Mouse (Mus musculus) MEL (cell line): ENCODE data around the gene Gnaq. TPM values are rescaled to one million over a fixed set of nuclear protein-coding genes. Genes with fewer than 3 reads are reported as not detected.
A peak's percentile ranks its signal among the peaks of the same experiment; 100 is the strongest.

Experiments used
- DNase-seq: peaks from one replicate; pipeline ENCODE4 v3.0.0; 2011; ENCODE audit warnings: low read depth, low spot score
- H3K27ac ChIP-seq: 2 replicates; pipeline ENCODE4 v1.5.1; 2012; ENCODE audit warnings: low read depth, mild to moderate bottlenecking, control low read depth, low read length, moderate library complexity; ENCODE audit not compliant: control insufficient read depth
- H3K27me3 ChIP-seq, 2 experiments: fragments of 150-350 bp in 1 of 2; sonication (generic) in 1 of 2; 2 replicates each; pipeline ENCODE4 v1.6.1; 2012; ENCODE audit warnings: low read length in 2 of 2, mild to moderate bottlenecking in 2 of 2, improper control_type of control experiment in 1 of 2, moderate library complexity in 1 of 2; ENCODE audit not compliant: insufficient read depth in 2 of 2, control insufficient read depth in 1 of 2
- H3K36me3 ChIP-seq, 2 experiments: 2 replicates each; pipeline ENCODE4 v1.6.1; 2012 to 2014; ENCODE audit warnings: low read length in 2 of 2, improper control_type of control experiment in 1 of 2, inconsistent platforms in 1 of 2, mild to moderate bottlenecking in 1 of 2; ENCODE audit not compliant: insufficient read depth in 2 of 2, control insufficient read depth in 1 of 2
- H3K4me1 ChIP-seq, 2 experiments: fragments of 150-350 bp in 1 of 2; sonication (generic) in 1 of 2; 2 replicates each; pipeline ENCODE4 v1.6.1; 2012; ENCODE audit warnings: low read length in 2 of 2, improper control_type of control experiment in 1 of 2, mild to moderate bottlenecking in 1 of 2; ENCODE audit not compliant: insufficient read depth in 2 of 2, control insufficient read depth in 1 of 2
- H3K4me3 ChIP-seq, 2 experiments: fragments of 150-350 bp in 1 of 2; sonication (generic) in 1 of 2; 2 replicates each; pipeline ENCODE4 v1.5.1; 2012; ENCODE audit warnings: low read depth in 2 of 2, low read length in 2 of 2, mild to moderate bottlenecking in 2 of 2, moderate library complexity in 2 of 2, control low read depth in 1 of 2, improper control_type of control experiment in 1 of 2; ENCODE audit not compliant: control insufficient read depth in 1 of 2, insufficient read depth in 1 of 2
- H3K79me2 ChIP-seq: 2 replicates; pipeline ENCODE4 v1.6.1; 2012; ENCODE audit warnings: mild to moderate bottlenecking, low read length, moderate library complexity; ENCODE audit not compliant: control insufficient read depth, poor library complexity, insufficient read depth
- H3K9ac ChIP-seq: 2 replicates; pipeline ENCODE4 v1.6.1; 2012; ENCODE audit warnings: low read depth, mild to moderate bottlenecking, control low read depth, low read length, moderate library complexity; ENCODE audit not compliant: control insufficient read depth, poor library complexity, severe bottlenecking
- H3K9me3 ChIP-seq: fragments of 150-350 bp; sonication (generic); replicated peaks from 2 replicates; pipeline ENCODE4 v1.6.1; 2012; ENCODE audit warnings: mild to moderate bottlenecking, low read length, improper control_type of control experiment, moderate library complexity; ENCODE audit not compliant: insufficient read depth
- BHLHE40 ChIP-seq: IDR thresholded peaks from 2 replicates; pipeline ENCODE4 v1.6.1; 2012; ENCODE audit warnings: low read depth, mild to moderate bottlenecking, inconsistent platforms, low read length, improper control_type of control experiment, borderline replicate concordance
- CHD2 ChIP-seq: IDR thresholded peaks from 2 replicates; pipeline ENCODE4 v1.6.1; 2011; ENCODE audit warnings: low read length, improper control_type of control experiment
- CTCF ChIP-seq, 3 experiments: IDR thresholded peaks in 2 of 3; conservative IDR thresholded peaks in 1 of 3; 2 replicates each; pipeline ENCODE4 v1.5.1; 2011 to 2012; ENCODE audit warnings: low read length in 3 of 3, low read depth in 2 of 3, mild to moderate bottlenecking in 2 of 3, improper control_type of control experiment in 1 of 3, inconsistent platforms in 1 of 3, mixed read lengths in 1 of 3, moderate library complexity in 1 of 3; ENCODE audit not compliant: control insufficient read depth in 1 of 3, insufficient read depth in 1 of 3, poor library complexity in 1 of 3, severe bottlenecking in 1 of 3
- E2F4 ChIP-seq: IDR thresholded peaks from 2 replicates; pipeline ENCODE4 v1.6.1; 2011; ENCODE audit warnings: low read depth, low read length, improper control_type of control experiment, borderline replicate concordance
- ELF1 ChIP-seq: IDR thresholded peaks from 2 replicates; pipeline ENCODE4 v1.6.1; 2014; ENCODE audit warnings: low read depth, mild to moderate bottlenecking, inconsistent platforms, low read length, improper control_type of control experiment, moderate library complexity
- MYC ChIP-seq: IDR thresholded peaks from 2 replicates; pipeline ENCODE4 v1.6.1; 2011; ENCODE audit warnings: low read depth, mild to moderate bottlenecking, low read length, improper control_type of control experiment, moderate library complexity
- POLR2A ChIP-seq, 2 experiments: IDR thresholded peaks; 2 replicates each; pipeline ENCODE4 v1.6.1; 2011 to 2012; ENCODE audit warnings: low read length in 2 of 2, mild to moderate bottlenecking in 2 of 2, control low read depth in 1 of 2, improper control_type of control experiment in 1 of 2, low read depth in 1 of 2, moderate library complexity in 1 of 2; ENCODE audit not compliant: control insufficient read depth in 1 of 2, insufficient read depth in 1 of 2, poor library complexity in 1 of 2
- POLR2AphosphoS2 ChIP-seq: IDR thresholded peaks from 2 replicates; pipeline ENCODE4 v1.6.1; 2011; ENCODE audit warnings: low read length, improper control_type of control experiment
- RAD21 ChIP-seq: IDR thresholded peaks from 2 replicates; pipeline ENCODE4 v1.6.1; 2011; ENCODE audit warnings: mild to moderate bottlenecking, low read depth, low read length, improper control_type of control experiment
- RCOR1 ChIP-seq: IDR thresholded peaks from 2 replicates; pipeline ENCODE4 v1.6.1; 2012; ENCODE audit warnings: low read depth, mild to moderate bottlenecking, inconsistent platforms, low read length, improper control_type of control experiment
- SMC3 ChIP-seq: IDR thresholded peaks from 2 replicates; pipeline ENCODE4 v1.6.1; 2011; ENCODE audit warnings: low read depth, low read length, improper control_type of control experiment
- TAL1 ChIP-seq: IDR thresholded peaks from 2 replicates; pipeline ENCODE4 v1.6.1; 2012; ENCODE audit warnings: mild to moderate bottlenecking, inconsistent platforms, low read length, moderate library complexity, mixed read lengths
- TBP ChIP-seq: IDR thresholded peaks from 2 replicates; pipeline ENCODE4 v1.8.0; 2011; ENCODE audit warnings: low read depth, low read length, improper control_type of control experiment
- TCF12 ChIP-seq: IDR thresholded peaks from 2 replicates; pipeline ENCODE4 v1.6.1; 2014; ENCODE audit warnings: low read depth, mild to moderate bottlenecking, inconsistent platforms, low read length, improper control_type of control experiment, moderate library complexity
- USF1 ChIP-seq: IDR thresholded peaks from 2 replicates; pipeline ENCODE4 v1.6.1; 2014; ENCODE audit warnings: low read depth, mild to moderate bottlenecking, inconsistent platforms, low read length, improper control_type of control experiment, moderate library complexity
- polyA plus RNA-seq, 2 experiments: library from polyadenylated mRNA; stranded (reverse) in 1 of 2; unstranded in 1 of 2; fragments of >175 nt in 1 of 2; fragments of >200 nt in 1 of 2; gene quantifications; 2 replicates each; pipeline versions ENCODE4 v1.2.1 to v1.2.4; 2012; ENCODE audit warnings: low replicate concordance in 2 of 2, low read depth in 1 of 2; ENCODE audit not compliant: insufficient read length in 2 of 2, insufficient read depth in 1 of 2, missing spikeins in 1 of 2
- total RNA-seq: library from RNA; depleted of rRNA; stranded (reverse); fragments of 300-350 nt; gene quantifications from 2 replicates; pipeline ENCODE4 v1.2.3, GENCODE M21; 2012

The Gnaq gene
- total and polyA plus RNA-seq, 3 experiments = not detected

- TF ChIP-seq SMC3 = peak; percentile 21
- no peak for TF ChIP-seq BHLHE40
- TF ChIP-seq USF1 = no peak
- no peak for TF ChIP-seq E2F4
- TF ChIP-seq CTCF (IDR thresholded peaks at IDR 0.05 in 2 of 3, conservative IDR thresholded peaks at IDR 0.05 in 1 of 3; ENCODE audit: control insufficient read depth in 1 of 3, insufficient read depth in 1 of 3, low read depth in 2 of 3, low read length in 3 of 3, poor library complexity in 1 of 3, severe bottlenecking in 1 of 3) = peak in 1 of 3 experiments; percentile 18; a peak in 1 of 6 replicates
- H3K9me3 ChIP-seq = no peaks in the 10 kb centered on the region
- H3K27ac ChIP-seq = no peak overlapping the region
- H3K36me3 ChIP-seq = no peaks in the 10 kb centered on the region
- peaks cover 0 to 2% of the 10 kb centered on the region in 2 experiments; a peak in 1 of 4 replicates for H3K4me1 ChIP-seq
- no peak overlapping the region for H3K9ac ChIP-seq
- H3K79me2 ChIP-seq = no peaks in the 10 kb centered on the region
- H3K27me3 ChIP-seq = no peaks in the 10 kb centered on the region; a peak in 3 of 4 replicates
- no peak overlapping the region for H3K4me3 ChIP-seq
- DNase-seq = no peak
Measured at GRCm38 (mm10) chr19:16331047-16331446, 198.4 kb downstream of the Gnaq start.

GRCm38 (mm10) chr19:16337866-16338530 lies 205.4 kb downstream of the Gnaq start:
- Histone ChIP-seq H3K9me3 (no peaks in the 10 kb centered on the region), H3K4me1 (no peaks in the 10 kb centered on the region)
- TF ChIP-seq RAD21 = no peak
- TF ChIP-seq, all 39 proteins: peak for 0
- Histone ChIP-seq H3K79me2 (no peaks in the 10 kb centered on the region), H3K27me3 (no peaks in the 10 kb centered on the region; a peak in 2 of 4 replicates), H3K4me3 (no peak overlapping the region), H3K9ac (no peak overlapping the region), H3K36me3 (no peaks in the 10 kb centered on the region), H3K27ac (no peak overlapping the region)
- no peak for DNase-seq

- Histone ChIP-seq H3K4me3 (no peak overlapping the region), H3K36me3 (no peaks in the 10 kb centered on the region), H3K9me3 (no peaks in the 10 kb centered on the region), H3K9ac (no peak overlapping the region), H3K4me1 (no peaks in the 10 kb centered on the region), H3K27me3 (no peaks in the 10 kb centered on the region; a peak in 1 of 4 replicates), H3K27ac (no peak overlapping the region), H3K79me2 (no peaks in the 10 kb centered on the region)
- TF ChIP-seq TBP = no peak
- TF ChIP-seq POLR2AphosphoS2 = no peak
- no peak for TF ChIP-seq CTCF (IDR thresholded peaks at IDR 0.05 in 2 of 3, conservative IDR thresholded peaks at IDR 0.05 in 1 of 3; ENCODE audit: control insufficient read depth in 1 of 3, insufficient read depth in 1 of 3, low read depth in 2 of 3, low read length in 3 of 3, poor library complexity in 1 of 3, severe bottlenecking in 1 of 3)
- TF ChIP-seq POLR2A (IDR thresholded peaks at IDR 0.05; ENCODE audit: control insufficient read depth in 1 of 2, insufficient read depth in 1 of 2, low read depth in 1 of 2, low read length in 2 of 2, poor library complexity in 1 of 2) = no peak
- no peak for TF ChIP-seq RCOR1
- TF ChIP-seq ELF1 = no peak
- TF ChIP-seq TAL1 = no peak
- TF ChIP-seq TCF12 = no peak
- TF ChIP-seq MYC = no peak
- TF ChIP-seq CHD2 = no peak
- no peak for DNase-seq
Measured at GRCm38 (mm10) chr19:16339954-16340586, 207.4 kb downstream of the Gnaq start.
